Mouse (Mus musculus): ENCODE measurements around the gene Gpc4.

Gene Gpc4

DNA sequence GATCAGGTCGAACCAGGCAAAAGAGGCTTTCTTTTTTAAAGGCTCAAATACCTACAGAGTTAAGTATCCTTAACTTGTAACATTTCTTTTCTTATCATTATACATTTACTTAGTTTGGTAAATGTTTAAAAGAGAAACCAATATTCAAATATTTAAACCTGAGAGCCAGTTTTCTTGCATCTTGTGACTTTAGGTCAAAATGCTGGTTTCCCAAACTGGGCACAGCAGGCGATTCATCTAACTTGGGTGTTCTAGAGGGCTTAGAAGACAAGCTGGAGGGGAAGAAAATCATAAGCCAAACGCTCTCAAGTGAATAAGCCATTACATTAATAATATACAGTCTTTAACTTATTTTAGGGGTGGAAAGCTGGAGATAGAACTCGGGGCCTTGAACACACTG lies 10.2 kb downstream of the Gpc4 start:
- Histone ChIP-seq H3K4me3 (replicated peaks; ENCODE audit: low read length) (no peak overlapping the region), H3K4me1 (replicated peaks; ENCODE audit: low read depth, low read length) (peaks cover 17% of the 10 kb centered on the region), H3K9me3 (ENCODE audit: low read length) (no peaks in the 10 kb centered on the region), H3K27me3 (ENCODE audit: insufficient read depth, low read length) (no peaks in the 10 kb centered on the region), H3K36me3 (ENCODE audit: insufficient read depth, low read length) (peaks cover 5% of the 10 kb centered on the region; the same call in 1 of the 2 replicates)
- TF ChIP-seq POU5F1 (IDR thresholded peaks at IDR 0.05; ENCODE audit: borderline replicate concordance, low read length) = no peak
- TF ChIP-seq CTCF (conservative IDR thresholded peaks at IDR 0.05; ENCODE audit: low read length) = no peak
- no peak for TF ChIP-seq NANOG (IDR thresholded peaks at IDR 0.05; ENCODE audit: borderline replicate concordance, low read length)

DNA sequence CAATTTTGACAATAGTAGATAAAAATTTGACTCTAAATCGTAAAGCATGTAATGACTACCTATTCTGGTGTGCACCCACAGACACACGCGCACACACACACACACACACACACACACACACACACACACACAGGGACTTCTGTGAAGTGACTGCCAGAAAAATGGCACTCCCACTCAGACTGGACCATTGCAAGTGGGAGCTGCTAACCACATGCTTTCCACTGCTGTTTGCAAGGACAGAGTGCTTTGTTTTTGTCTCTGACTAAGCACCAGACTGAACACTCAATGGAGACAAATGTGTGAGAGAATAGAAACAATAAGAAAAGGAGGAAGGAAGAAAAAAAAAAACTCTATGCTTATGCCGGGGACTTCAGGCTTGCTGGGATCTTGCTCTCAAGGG lies 11.6 kb downstream of the Gpc4 start:
- Histone ChIP-seq H3K9me3 (ENCODE audit: low read length) (no peaks in the 10 kb centered on the region), H3K4me1 (replicated peaks; ENCODE audit: low read depth, low read length) (peaks cover 17% of the 10 kb centered on the region), H3K27me3 (ENCODE audit: insufficient read depth, low read length) (no peaks in the 10 kb centered on the region), H3K4me3 (replicated peaks; ENCODE audit: low read length) (no peak overlapping the region), H3K36me3 (ENCODE audit: insufficient read depth, low read length) (peaks cover 5% of the 10 kb centered on the region; the same call in 1 of the 2 replicates)
- TF ChIP-seq NANOG (IDR thresholded peaks at IDR 0.05; ENCODE audit: borderline replicate concordance, low read length) = no peak
- no peak for TF ChIP-seq CTCF (conservative IDR thresholded peaks at IDR 0.05; ENCODE audit: low read length)
- TF ChIP-seq POU5F1 (IDR thresholded peaks at IDR 0.05; ENCODE audit: borderline replicate concordance, low read length) = no peak

DNA sequence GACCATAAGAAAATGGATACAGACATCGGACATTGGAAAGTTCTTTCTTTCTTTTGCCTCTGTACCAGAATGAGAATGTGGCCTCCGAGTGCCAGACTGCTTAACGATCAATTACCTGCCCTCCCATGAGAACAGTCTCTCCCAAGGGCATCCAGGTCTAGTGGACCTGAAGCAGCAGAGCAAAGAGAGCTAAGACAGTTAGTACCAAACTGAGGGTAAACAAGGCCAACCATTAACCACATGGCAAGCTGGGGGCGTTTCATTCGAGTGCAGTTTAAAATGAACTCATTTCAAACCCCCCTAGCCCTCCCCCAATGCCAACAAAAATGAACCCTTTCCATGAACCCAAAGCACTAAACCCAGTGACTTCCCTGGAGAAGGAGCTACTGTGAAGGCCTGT lies 12.1 kb downstream of the Gpc4 start:
- Histone ChIP-seq H3K4me3 (replicated peaks; ENCODE audit: low read length) (no peak overlapping the region), H3K9me3 (ENCODE audit: low read length) (no peaks in the 10 kb centered on the region), H3K27me3 (ENCODE audit: insufficient read depth, low read length) (no peaks in the 10 kb centered on the region), H3K36me3 (ENCODE audit: insufficient read depth, low read length) (peaks cover 5% of the 10 kb centered on the region; the same call in 1 of the 2 replicates), H3K4me1 (replicated peaks; ENCODE audit: low read depth, low read length) (peaks cover 17% of the 10 kb centered on the region)
- TF ChIP-seq CTCF (conservative IDR thresholded peaks at IDR 0.05; ENCODE audit: low read length) (no peak), NANOG (IDR thresholded peaks at IDR 0.05; ENCODE audit: borderline replicate concordance, low read length) (no peak), POU5F1 (IDR thresholded peaks at IDR 0.05; ENCODE audit: borderline replicate concordance, low read length) (no peak)

DNA sequence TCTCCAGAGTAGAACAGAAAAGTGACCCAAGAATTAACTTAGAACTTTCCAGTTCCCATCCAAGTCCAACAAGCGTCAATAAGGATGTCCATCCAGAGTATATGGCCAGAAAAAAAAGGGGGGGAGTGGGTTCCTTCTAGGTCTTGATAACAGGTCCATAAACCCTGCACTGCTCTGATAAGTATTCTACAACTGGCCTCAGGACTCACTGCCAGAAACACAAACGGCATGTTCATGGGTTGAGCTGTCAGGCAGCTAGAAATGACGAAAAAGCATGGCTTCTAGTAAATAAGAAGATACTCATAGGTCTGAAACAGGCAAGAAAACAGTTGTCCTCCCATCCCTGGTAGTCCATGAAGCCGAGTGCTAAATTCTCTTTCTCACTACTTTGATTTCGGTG lies 13.5 kb downstream of the Gpc4 start:
- H3K9me3 ChIP-seq (ENCODE audit: low read length) = no peaks in the 10 kb centered on the region
- H3K27me3 ChIP-seq (ENCODE audit: insufficient read depth, low read length) = no peaks in the 10 kb centered on the region
- H3K36me3 ChIP-seq (ENCODE audit: insufficient read depth, low read length) = peaks cover 5% of the 10 kb centered on the region; the same call in 1 of the 2 replicates
- no peak overlapping the region for H3K4me3 ChIP-seq (replicated peaks; ENCODE audit: low read length)
- no peak for TF ChIP-seq CTCF (conservative IDR thresholded peaks at IDR 0.05; ENCODE audit: low read length)
- no peak for TF ChIP-seq NANOG (IDR thresholded peaks at IDR 0.05; ENCODE audit: borderline replicate concordance, low read length)
- no peak for TF ChIP-seq POU5F1 (IDR thresholded peaks at IDR 0.05; ENCODE audit: borderline replicate concordance, low read length)
- peaks cover 17% of the 10 kb centered on the region for H3K4me1 ChIP-seq (replicated peaks; ENCODE audit: low read depth, low read length)

DNA sequence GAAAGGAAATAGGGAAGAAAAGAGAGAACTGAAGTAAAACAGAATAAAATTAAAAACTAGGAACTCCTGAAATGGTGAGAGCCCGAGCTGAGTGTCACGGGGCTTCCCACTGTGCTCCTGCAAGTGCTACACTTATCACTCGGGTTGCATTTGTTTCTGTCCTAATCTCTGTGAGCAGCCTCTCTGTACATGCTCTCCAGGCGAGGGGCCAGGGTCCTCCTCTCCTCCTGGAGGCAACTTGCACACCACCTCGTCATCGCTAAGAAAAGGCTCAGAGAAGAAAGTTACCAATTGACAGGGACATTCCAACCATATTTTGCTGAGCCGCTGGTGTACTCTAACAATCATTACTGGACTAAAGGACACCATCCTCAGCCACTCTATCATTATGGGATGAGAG lies 14.0 kb downstream of the Gpc4 start:
- H3K36me3 ChIP-seq (ENCODE audit: insufficient read depth, low read length) = peaks cover 5% of the 10 kb centered on the region; the same call in 1 of the 2 replicates
- H3K4me3 ChIP-seq (replicated peaks; ENCODE audit: low read length) = no peak overlapping the region
- peaks cover 17% of the 10 kb centered on the region for H3K4me1 ChIP-seq (replicated peaks; ENCODE audit: low read depth, low read length)
- H3K27me3 ChIP-seq (ENCODE audit: insufficient read depth, low read length) = no peaks in the 10 kb centered on the region
- TF ChIP-seq CTCF (conservative IDR thresholded peaks at IDR 0.05; ENCODE audit: low read length) = no peak
- no peak for TF ChIP-seq POU5F1 (IDR thresholded peaks at IDR 0.05; ENCODE audit: borderline replicate concordance, low read length)
- TF ChIP-seq NANOG (IDR thresholded peaks at IDR 0.05; ENCODE audit: borderline replicate concordance, low read length) = no peak
- no peaks in the 10 kb centered on the region for H3K9me3 ChIP-seq (ENCODE audit: low read length)

DNA sequence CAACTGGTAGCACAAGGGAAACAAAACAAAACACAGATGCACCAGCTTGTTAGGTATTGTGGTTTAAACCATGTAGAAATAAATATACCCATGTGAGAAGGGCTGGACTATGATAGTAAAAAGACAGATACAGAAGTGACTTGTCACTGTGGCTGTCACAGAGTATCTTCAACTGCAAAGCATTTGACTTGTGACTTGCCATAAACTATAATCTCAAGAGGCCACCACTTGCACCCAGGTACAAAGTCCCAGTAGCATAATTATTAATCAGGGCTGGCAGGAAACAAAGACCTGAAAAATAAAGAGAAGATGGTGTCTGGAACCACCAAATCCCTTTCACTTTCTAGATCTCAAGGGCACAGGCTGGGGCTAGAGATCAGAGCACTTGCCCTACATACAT lies 19.5 kb downstream of the Gpc4 start:
- no peaks in the 10 kb centered on the region for H3K9me3 ChIP-seq (ENCODE audit: low read length)
- H3K27me3 ChIP-seq (ENCODE audit: insufficient read depth, low read length) = no peaks in the 10 kb centered on the region
- TF ChIP-seq NANOG (IDR thresholded peaks at IDR 0.05; ENCODE audit: borderline replicate concordance, low read length) = no peak
- no peak for TF ChIP-seq CTCF (conservative IDR thresholded peaks at IDR 0.05; ENCODE audit: low read length)
- no peak for TF ChIP-seq POU5F1 (IDR thresholded peaks at IDR 0.05; ENCODE audit: borderline replicate concordance, low read length)
- no peaks in the 10 kb centered on the region for H3K36me3 ChIP-seq (ENCODE audit: insufficient read depth, low read length)
- H3K4me1 ChIP-seq (replicated peaks; ENCODE audit: low read depth, low read length) = peaks cover 16% of the 10 kb centered on the region; the same call in 1 of the 2 replicates
- no peak overlapping the region for H3K4me3 ChIP-seq (replicated peaks; ENCODE audit: low read length)

DNA sequence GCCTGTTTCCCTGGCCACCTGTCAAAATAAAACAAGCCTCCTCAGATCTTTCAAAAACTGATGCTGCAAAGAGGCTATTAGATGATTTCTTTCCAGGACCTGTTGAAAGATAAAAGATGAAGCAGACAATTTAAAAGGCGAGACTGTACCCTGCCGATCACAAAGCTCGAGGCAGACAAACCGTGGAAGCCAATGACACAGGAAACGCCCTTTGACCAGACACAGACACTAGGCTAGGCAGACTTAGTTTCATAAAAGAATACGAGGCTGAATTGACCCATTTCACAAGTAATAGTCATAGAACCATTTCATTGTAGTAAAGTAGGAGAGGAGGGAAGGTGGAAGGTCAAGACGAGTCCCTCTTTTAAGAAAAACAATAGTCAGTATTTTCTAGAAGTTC lies 20.6 kb downstream of the Gpc4 start:
- Histone ChIP-seq H3K27me3 (ENCODE audit: insufficient read depth, low read length) (no peaks in the 10 kb centered on the region), H3K9me3 (ENCODE audit: low read length) (no peaks in the 10 kb centered on the region)
- TF ChIP-seq NANOG (IDR thresholded peaks at IDR 0.05; ENCODE audit: borderline replicate concordance, low read length) = no peak
- no peak for TF ChIP-seq POU5F1 (IDR thresholded peaks at IDR 0.05; ENCODE audit: borderline replicate concordance, low read length)
- no peak for TF ChIP-seq CTCF (conservative IDR thresholded peaks at IDR 0.05; ENCODE audit: low read length)

DNA sequence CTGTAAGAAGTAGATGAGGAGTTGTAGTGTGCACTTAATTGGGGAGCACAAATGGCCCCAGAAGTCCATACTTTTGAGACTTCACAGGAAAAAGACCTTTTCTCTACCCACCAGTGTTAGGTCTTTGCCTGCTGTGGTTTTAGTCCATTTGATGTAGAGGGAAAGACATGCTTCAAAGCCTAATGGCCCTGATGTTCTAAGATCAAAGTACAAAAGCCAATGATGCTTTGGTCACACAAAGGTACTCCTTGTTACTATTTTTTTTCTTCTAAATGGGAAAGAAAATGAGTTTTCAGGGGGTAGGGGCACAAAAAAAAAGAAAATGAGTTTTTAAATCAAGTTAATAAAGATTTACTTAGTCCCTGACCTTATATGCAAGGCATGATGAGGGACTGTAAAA lies 24.7 kb downstream of the Gpc4 start:
- no peaks in the 10 kb centered on the region for H3K9me3 ChIP-seq (ENCODE audit: low read length)
- no peak for TF ChIP-seq NANOG (IDR thresholded peaks at IDR 0.05; ENCODE audit: borderline replicate concordance, low read length)
- TF ChIP-seq CTCF (conservative IDR thresholded peaks at IDR 0.05; ENCODE audit: low read length) = no peak
- TF ChIP-seq POU5F1 (IDR thresholded peaks at IDR 0.05; ENCODE audit: borderline replicate concordance, low read length) = no peak
- no peaks in the 10 kb centered on the region for H3K36me3 ChIP-seq (ENCODE audit: insufficient read depth, low read length)
- no peaks in the 10 kb centered on the region for H3K27me3 ChIP-seq (ENCODE audit: insufficient read depth, low read length)
- peaks cover 24% of the 10 kb centered on the region; the same call in 1 of the 2 replicates for H3K4me1 ChIP-seq (replicated peaks; ENCODE audit: low read depth, low read length)
- H3K4me3 ChIP-seq (replicated peaks; ENCODE audit: low read length) = no peak overlapping the region

More for the DNA sequence above, 20.6 kb downstream of the Gpc4 start:
- Histone ChIP-seq H3K4me3 (replicated peaks; ENCODE audit: low read length) (no peak overlapping the region), H3K36me3 (ENCODE audit: insufficient read depth, low read length) (no peaks in the 10 kb centered on the region), H3K4me1 (replicated peaks; ENCODE audit: low read depth, low read length) (peaks cover 24% of the 10 kb centered on the region; the same call in 1 of the 2 replicates)

DNA sequence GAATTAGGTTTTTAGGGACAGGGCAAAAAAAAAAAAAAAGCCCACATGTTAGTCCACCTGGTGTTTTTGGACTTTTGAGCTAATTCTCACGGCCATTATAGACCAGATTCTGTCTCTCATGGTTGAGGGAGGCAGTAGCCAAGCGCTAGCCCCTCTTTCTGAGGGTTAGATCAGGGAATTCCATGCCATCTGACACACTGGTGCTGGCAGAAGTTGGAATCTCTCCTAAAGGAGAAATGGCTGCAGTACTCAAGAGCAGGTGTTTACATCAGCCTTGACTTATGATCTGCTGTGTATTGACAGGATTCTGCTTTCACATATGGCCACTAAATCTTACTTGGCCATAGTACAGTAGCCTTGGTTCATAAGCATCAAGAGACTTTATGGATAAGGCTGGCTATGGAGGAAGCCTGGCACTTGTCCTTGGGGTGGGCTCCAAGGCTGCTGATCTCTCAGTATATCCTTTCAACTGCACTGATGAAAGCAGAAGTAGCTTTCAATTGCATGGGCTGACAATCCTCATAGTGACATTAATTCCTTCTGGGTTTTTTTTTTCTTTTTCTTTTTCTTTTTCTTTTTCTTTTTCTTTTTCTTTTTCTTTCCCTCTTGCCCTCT lies 26.5 kb downstream of the Gpc4 start:
- Histone ChIP-seq H3K4me3 (replicated peaks; ENCODE audit: low read length) (no peak overlapping the region), H3K9me3 (ENCODE audit: low read length) (no peaks in the 10 kb centered on the region), H3K4me1 (replicated peaks; ENCODE audit: low read depth, low read length) (peaks cover 13% of the 10 kb centered on the region; the same call in 1 of the 2 replicates), H3K27me3 (ENCODE audit: insufficient read depth, low read length) (no peaks in the 10 kb centered on the region), H3K36me3 (ENCODE audit: insufficient read depth, low read length) (no peaks in the 10 kb centered on the region)
- TF ChIP-seq NANOG (IDR thresholded peaks at IDR 0.05; ENCODE audit: borderline replicate concordance, low read length) (no peak), CTCF (conservative IDR thresholded peaks at IDR 0.05; ENCODE audit: low read length) (no peak), POU5F1 (IDR thresholded peaks at IDR 0.05; ENCODE audit: borderline replicate concordance, low read length) (no peak)
